Mouse (Mus musculus): ENCODE data around the gene Parp2. TPM values are rescaled to one million over a fixed set of nuclear protein-coding genes. Genes with fewer than 3 reads are reported as not detected.

Gene Parp2
- polyA plus RNA-seq, 1 experiment, result 5.8 TPM

DNA sequence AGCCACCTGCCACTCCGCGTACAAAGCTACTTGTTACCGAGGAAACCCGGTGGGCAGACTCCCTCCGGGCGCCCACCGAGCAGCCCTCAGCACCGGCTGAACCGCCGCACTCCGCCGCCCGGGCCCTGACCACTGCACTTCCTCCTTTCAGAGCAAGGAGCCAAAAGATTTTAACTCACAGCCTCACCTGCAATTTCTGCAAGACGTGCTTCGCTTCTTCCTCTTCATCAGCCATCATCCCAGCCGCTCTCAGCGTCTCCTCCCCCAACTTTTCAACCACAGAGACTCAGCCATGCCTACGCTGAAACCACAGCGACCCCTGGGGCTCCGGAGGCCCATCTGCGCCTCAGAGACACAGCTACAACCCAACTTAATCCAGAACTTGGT is 22.4 kb upstream of the Parp2 start, which contains the start of gene Ttc5:
Ttc5 (minus strand) TSS at position 269 of the 387 bp plus-strand sequence.
- Histone ChIP-seq H3K27ac (ENCODE audit: insufficient read depth, low read depth, low read length) (peak within 1 kb of the TSS; percentile 19; the same call in 1 of the 2 replicates), H3K4me1 (ENCODE audit: control insufficient read depth, insufficient read depth, insufficient read length, low read length) (0 out of 2 replicates have a peak, but pooled peaks cover 2% of the 10 kb centered on the region), H3K27me3 (ENCODE audit: control insufficient read depth, insufficient read depth, low read length) (no peaks in the 10 kb centered on the region), H3K36me3 (ENCODE audit: control insufficient read depth, insufficient read depth, low read length) (peaks cover 3% of the 10 kb centered on the region; the same call in 1 of the 2 replicates), H3K4me3 (ENCODE audit: low read depth, low read length) (peak within 1 kb of the TSS; percentile 80)
- WGBS, result under 1% methylated on average over 21 of the region's 21 CpGs
- TF ChIP-seq CTCF (IDR thresholded peaks at IDR 0.05; ENCODE audit: extremely low read depth, insufficient read length, insufficient replicate concordance, low read depth, low read length) (peak; percentile 98), POLR2A (IDR thresholded peaks at IDR 0.05; ENCODE audit: low read depth, low read length) (peak; percentile 52; the same call in 1 of the 2 replicates)

DNA sequence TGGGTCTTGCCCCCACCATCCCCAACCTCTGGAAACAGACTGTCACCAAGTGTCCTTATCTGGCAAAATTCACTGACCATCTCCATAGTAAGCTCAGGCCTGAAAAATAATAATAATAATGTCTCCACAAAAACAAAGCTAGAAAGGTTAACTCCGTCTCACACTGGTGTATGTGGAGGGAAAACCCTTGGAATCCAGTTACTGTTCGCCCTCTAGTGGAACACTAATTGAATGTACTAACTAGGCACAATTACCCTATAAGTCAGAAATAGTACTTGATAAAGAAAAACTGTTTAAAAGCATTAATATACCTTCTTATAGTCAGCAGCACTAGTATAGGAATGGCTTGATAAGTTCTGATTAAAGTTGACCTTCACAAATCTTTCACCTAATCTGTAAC is 19.5 kb upstream of the Parp2 start:
- TF ChIP-seq CTCF (IDR thresholded peaks at IDR 0.05; ENCODE audit: extremely low read depth, insufficient read length, insufficient replicate concordance, low read depth, low read length), result no peak
- no peak for TF ChIP-seq POLR2A (IDR thresholded peaks at IDR 0.05; ENCODE audit: low read depth, low read length)
- 6% methylated on average over 2 of the region's 2 CpGs for WGBS
- H3K27me3 ChIP-seq (ENCODE audit: control insufficient read depth, insufficient read depth, low read length), result no peaks in the 10 kb centered on the region

DNA sequence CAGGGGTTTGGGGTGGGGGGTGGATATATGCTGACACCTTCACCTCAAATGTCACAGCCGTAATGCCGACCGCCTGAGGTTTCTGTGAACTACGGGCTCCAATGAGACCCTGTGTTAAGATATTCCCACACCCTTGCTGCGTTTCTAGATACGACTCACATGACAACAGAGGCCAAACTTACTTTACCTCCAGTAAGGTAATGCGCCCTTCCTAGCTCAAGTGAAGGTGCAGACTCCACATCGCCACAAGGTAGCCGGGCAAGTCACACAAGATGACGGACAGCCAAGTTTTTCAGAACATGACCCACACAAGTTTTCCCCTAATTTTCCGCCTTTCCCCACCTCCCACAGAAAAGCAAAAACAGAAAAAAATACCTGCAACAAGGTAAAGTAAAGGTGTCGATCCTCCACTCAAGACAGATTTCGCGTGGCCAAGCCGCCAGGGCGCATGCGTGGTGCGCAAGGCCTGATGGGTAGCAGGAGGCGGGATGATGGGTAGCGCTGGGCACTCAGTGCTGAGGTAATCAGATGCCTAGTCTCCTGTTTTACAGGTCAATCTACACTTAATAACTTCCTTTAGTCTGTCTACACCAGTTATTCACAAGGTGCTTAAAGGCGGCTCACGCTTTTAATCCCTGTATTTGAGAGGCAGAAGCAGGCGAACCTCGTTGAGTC is 12.2 kb upstream of the Parp2 start:
- WGBS, result 94% methylated on average over 24 of the region's 24 CpGs
- Histone ChIP-seq H3K27me3 (ENCODE audit: control insufficient read depth, insufficient read depth, low read length) (no peaks in the 10 kb centered on the region), H3K4me3 (ENCODE audit: low read depth, low read length) (no peak overlapping the region), H3K27ac (ENCODE audit: insufficient read depth, low read depth, low read length) (no peak overlapping the region), H3K36me3 (ENCODE audit: control insufficient read depth, insufficient read depth, low read length) (no peaks in the 10 kb centered on the region), H3K4me1 (ENCODE audit: control insufficient read depth, insufficient read depth, insufficient read length, low read length) (no peaks in the 10 kb centered on the region)
- TF ChIP-seq POLR2A (IDR thresholded peaks at IDR 0.05; ENCODE audit: low read depth, low read length) (no peak), CTCF (IDR thresholded peaks at IDR 0.05; ENCODE audit: extremely low read depth, insufficient read length, insufficient replicate concordance, low read depth, low read length) (no peak)

More for the DNA sequence above, 19.5 kb upstream of the Parp2 start:
- Histone ChIP-seq H3K4me1 (ENCODE audit: control insufficient read depth, insufficient read depth, insufficient read length, low read length) (0 out of 2 replicates have a peak, but pooled peaks cover 2% of the 10 kb centered on the region), H3K4me3 (ENCODE audit: low read depth, low read length) (no peak overlapping the region), H3K36me3 (ENCODE audit: control insufficient read depth, insufficient read depth, low read length) (no peaks in the 10 kb centered on the region), H3K27ac (ENCODE audit: insufficient read depth, low read depth, low read length) (no peak overlapping the region)

DNA sequence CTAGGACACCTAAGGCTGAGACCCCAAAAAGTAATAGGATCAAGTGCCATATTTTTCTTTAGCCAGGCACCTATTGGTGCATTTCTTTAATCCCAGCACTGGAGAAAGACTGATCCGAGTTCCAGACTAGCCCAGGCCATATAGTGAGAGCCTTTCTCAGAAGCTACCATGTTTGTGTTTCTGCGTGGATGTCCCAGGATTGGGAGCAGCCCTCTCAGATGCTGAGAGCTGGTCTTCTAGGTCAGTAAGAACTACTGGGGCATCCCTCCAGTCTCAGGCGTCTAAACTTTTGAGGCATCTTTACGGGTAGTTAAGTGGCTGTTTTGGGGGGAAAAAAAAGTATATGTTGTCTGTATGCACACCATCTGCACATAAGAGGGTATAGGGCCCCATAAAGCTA is 11.7 kb upstream of the Parp2 start:
- Histone ChIP-seq H3K4me3 (ENCODE audit: low read depth, low read length) (no peak overlapping the region), H3K27ac (ENCODE audit: insufficient read depth, low read depth, low read length) (no peak overlapping the region), H3K36me3 (ENCODE audit: control insufficient read depth, insufficient read depth, low read length) (no peaks in the 10 kb centered on the region), H3K4me1 (ENCODE audit: control insufficient read depth, insufficient read depth, insufficient read length, low read length) (no peaks in the 10 kb centered on the region), H3K27me3 (ENCODE audit: control insufficient read depth, insufficient read depth, low read length) (no peaks in the 10 kb centered on the region)
- 88% methylated on average over 4 of the region's 4 CpGs for WGBS
- TF ChIP-seq POLR2A (IDR thresholded peaks at IDR 0.05; ENCODE audit: low read depth, low read length), result no peak
- no peak for TF ChIP-seq CTCF (IDR thresholded peaks at IDR 0.05; ENCODE audit: extremely low read depth, insufficient read length, insufficient replicate concordance, low read depth, low read length)

DNA sequence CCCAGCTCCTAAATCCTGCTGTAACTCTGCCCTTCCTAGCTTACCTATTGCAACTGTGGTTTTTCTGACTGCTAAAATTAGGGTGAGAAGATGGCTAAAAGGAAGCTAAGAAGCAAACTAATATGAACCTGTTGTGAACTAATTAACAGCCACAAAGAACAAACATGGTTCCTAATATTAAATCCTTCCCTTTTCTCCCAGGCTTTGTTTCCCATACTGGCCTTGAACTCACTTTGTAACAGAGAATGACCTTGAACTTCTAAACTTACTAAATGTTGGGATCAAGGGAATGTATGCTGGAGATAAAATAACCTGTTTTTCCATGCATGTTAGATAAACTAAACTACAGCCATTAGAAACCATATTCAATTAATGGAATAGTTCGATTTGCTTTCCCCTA is 11.2 kb upstream of the Parp2 start:
- 79% methylated on average over 1 of the region's 1 CpGs for WGBS
- H3K27me3 ChIP-seq (ENCODE audit: control insufficient read depth, insufficient read depth, low read length), result no peaks in the 10 kb centered on the region
- H3K4me3 ChIP-seq (ENCODE audit: low read depth, low read length), result no peak overlapping the region
- H3K36me3 ChIP-seq (ENCODE audit: control insufficient read depth, insufficient read depth, low read length), result no peaks in the 10 kb centered on the region
- no peaks in the 10 kb centered on the region for H3K4me1 ChIP-seq (ENCODE audit: control insufficient read depth, insufficient read depth, insufficient read length, low read length)
- H3K27ac ChIP-seq (ENCODE audit: insufficient read depth, low read depth, low read length), result no peak overlapping the region
- no peak for TF ChIP-seq POLR2A (IDR thresholded peaks at IDR 0.05; ENCODE audit: low read depth, low read length)
- TF ChIP-seq CTCF (IDR thresholded peaks at IDR 0.05; ENCODE audit: extremely low read depth, insufficient read length, insufficient replicate concordance, low read depth, low read length), result no peak

DNA sequence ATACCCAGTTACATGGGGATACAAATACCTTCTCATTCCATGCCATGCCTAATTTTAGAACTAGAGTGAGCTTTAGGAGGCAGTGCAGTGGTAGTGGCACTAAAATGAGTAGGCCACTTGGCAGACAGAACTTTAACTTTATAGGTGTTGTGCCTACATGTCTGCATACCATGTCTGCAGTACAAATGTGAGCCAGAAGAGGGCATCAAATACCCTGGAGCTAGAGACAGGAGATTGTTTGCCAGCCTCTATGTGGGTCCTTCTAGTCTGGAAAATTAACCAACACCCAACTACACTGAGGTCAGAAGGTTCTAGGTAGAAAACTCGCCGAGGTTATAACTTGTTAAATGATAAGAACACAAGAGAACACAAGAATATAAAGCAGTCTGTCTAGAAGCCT is 9.1 kb upstream of the Parp2 start:
- Histone ChIP-seq H3K27me3 (ENCODE audit: control insufficient read depth, insufficient read depth, low read length) (no peaks in the 10 kb centered on the region), H3K36me3 (ENCODE audit: control insufficient read depth, insufficient read depth, low read length) (no peaks in the 10 kb centered on the region), H3K27ac (ENCODE audit: insufficient read depth, low read depth, low read length) (no peak overlapping the region), H3K4me1 (ENCODE audit: control insufficient read depth, insufficient read depth, insufficient read length, low read length) (no peaks in the 10 kb centered on the region), H3K4me3 (ENCODE audit: low read depth, low read length) (no peak overlapping the region)
- WGBS, result 59% methylated on average over 2 of the region's 2 CpGs
- TF ChIP-seq CTCF (IDR thresholded peaks at IDR 0.05; ENCODE audit: extremely low read depth, insufficient read length, insufficient replicate concordance, low read depth, low read length) (no peak), POLR2A (IDR thresholded peaks at IDR 0.05; ENCODE audit: low read depth, low read length) (no peak)

DNA sequence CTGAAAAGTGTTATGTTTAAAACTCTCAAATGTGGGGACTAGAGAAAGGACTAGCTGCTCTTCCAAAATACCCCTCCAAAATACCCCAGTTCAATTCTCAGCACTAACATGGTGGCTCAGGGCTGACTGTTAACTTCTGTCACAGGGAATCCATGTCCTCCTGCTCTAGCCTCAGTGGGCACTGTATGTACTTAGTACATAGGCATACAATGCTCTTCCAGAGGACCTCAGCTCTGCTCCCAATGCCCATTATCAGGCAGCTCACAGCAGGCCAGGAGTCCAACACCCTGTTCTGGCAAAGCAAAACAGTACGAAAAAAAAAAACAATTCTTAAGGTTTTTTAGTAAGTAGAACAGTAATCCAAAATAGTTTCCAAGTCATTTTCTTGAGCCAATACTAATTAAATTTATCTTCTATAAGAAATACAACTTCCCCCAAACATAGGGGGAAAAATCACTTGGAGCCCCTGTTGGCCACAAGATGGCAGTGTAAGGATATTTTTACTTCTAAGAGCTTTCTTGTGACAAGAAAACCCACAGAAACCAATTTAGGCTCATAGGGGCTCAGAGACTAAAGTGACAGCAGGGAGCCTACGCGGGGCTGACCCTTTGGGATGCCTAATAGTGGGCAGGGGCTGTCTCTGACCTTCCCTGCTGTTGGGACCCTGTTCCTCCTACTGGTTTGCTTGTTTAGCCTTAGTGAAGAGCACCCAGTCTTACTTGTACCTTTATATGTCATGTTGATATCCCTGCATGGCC is 8.0 kb upstream of the Parp2 start:
- WGBS, result 10% methylated on average over 3 of the region's 3 CpGs
- Histone ChIP-seq H3K36me3 (ENCODE audit: control insufficient read depth, insufficient read depth, low read length) (no peaks in the 10 kb centered on the region), H3K27me3 (ENCODE audit: control insufficient read depth, insufficient read depth, low read length) (no peaks in the 10 kb centered on the region), H3K4me3 (ENCODE audit: low read depth, low read length) (no peak overlapping the region), H3K27ac (ENCODE audit: insufficient read depth, low read depth, low read length) (no peak overlapping the region), H3K4me1 (ENCODE audit: control insufficient read depth, insufficient read depth, insufficient read length, low read length) (no peaks in the 10 kb centered on the region)
- TF ChIP-seq CTCF (IDR thresholded peaks at IDR 0.05; ENCODE audit: extremely low read depth, insufficient read length, insufficient replicate concordance, low read depth, low read length) (peak; percentile 37; the same call in 1 of the 2 replicates), POLR2A (IDR thresholded peaks at IDR 0.05; ENCODE audit: low read depth, low read length) (no peak)

Data from small intestine, adult 2 months (tissue).